Mouse (Mus musculus) embryonic facial prominence, embryonic 14.5 days (tissue): ENCODE measurements at regions not wholly inside any gene's neighbourhood (a gene's known extent, or its start where the extent isn't known, plus 50 kb on each side); places are given as distances from the start of the nearest gene placed in this dataset.

Experiments used
- ATAC-seq: fragments of 200-750 bp; cut with Nextera tagmentation; 2 replicates; pipeline ENCODE4 v1.8.0; 2017; ENCODE audit warnings: low read depth, moderate number of reproducible peaks, moderate TSS enrichment
- DNase-seq: peaks from one replicate; pipeline ENCODE4 v3.0.0-alpha.2; 2015; ENCODE audit warnings: low spot score
- H3K27ac ChIP-seq: fragments of 300-500 bp; sonication (generic); replicated peaks from 2 replicates; pipeline ENCODE4 v1.5.1; 2014; ENCODE audit warnings: low read depth, mild to moderate bottlenecking, low read length, moderate library complexity
- H3K27me3 ChIP-seq: fragments of 300-500 bp; sonication (generic); replicated peaks from 2 replicates; pipeline ENCODE4 v1.6.1; 2014; ENCODE audit warnings: low read length; ENCODE audit not compliant: control insufficient read depth, insufficient read depth
- H3K36me3 ChIP-seq: fragments of 300-500 bp; sonication (generic); 2 replicates; pipeline ENCODE4 v1.6.1; 2014; ENCODE audit warnings: low read length, mixed read lengths; ENCODE audit not compliant: control insufficient read depth, insufficient read depth
- H3K4me1 ChIP-seq: fragments of 300-500 bp; sonication (generic); 2 replicates; pipeline ENCODE4 v1.6.1; 2014; ENCODE audit warnings: antibody characterized with exemption, low read length; ENCODE audit not compliant: control insufficient read depth, insufficient read depth
- H3K4me2 ChIP-seq: fragments of 300-500 bp; sonication (generic); 2 replicates; pipeline ENCODE4 v1.6.1; 2014; ENCODE audit warnings: low read depth, mild to moderate bottlenecking, low read length, moderate library complexity, mixed read lengths
- H3K4me3 ChIP-seq: fragments of 300-500 bp; sonication (generic); 2 replicates; pipeline ENCODE4 v1.5.1; 2014; ENCODE audit warnings: low read depth, mild to moderate bottlenecking, low read length
- H3K9ac ChIP-seq: fragments of 300-500 bp; sonication (generic); 2 replicates; pipeline ENCODE4 v1.6.1; 2014; ENCODE audit warnings: low read depth, mild to moderate bottlenecking, low read length, moderate library complexity, mixed read lengths
- H3K9me3 ChIP-seq: fragments of 300-500 bp; sonication (generic); 2 replicates; pipeline ENCODE4 v1.6.1; 2016; ENCODE audit warnings: low read length; ENCODE audit not compliant: control insufficient read depth
- WGBS: fragments of 180-500 bp; shearing (Covaris S2); extraction: QIAGEN DNeasy Blood & Tissue Kit; methylation state at CpG from one replicate; pipeline ENCODE4 v1.1.7; 2014; 5-methylcytosine and 5-hydroxymethylcytosine counted together

GRCm38 (mm10) chr13:93243076-93243475 is 50.9 kb upstream of the Tent2 start:
- H3K9ac ChIP-seq = no peak overlapping the region
- DNase-seq (peak; percentile 72), ATAC-seq (peak; percentile 18; the same call in 1 of the 2 replicates)
- no peak overlapping the region for H3K4me2 ChIP-seq
- no peaks in the 10 kb centered on the region for H3K36me3 ChIP-seq
- no peak overlapping the region for H3K4me3 ChIP-seq
- H3K27ac ChIP-seq = no peak overlapping the region
- no peaks in the 10 kb centered on the region for H3K4me1 ChIP-seq
- WGBS = 76% methylated on average over 2 of the region's 2 CpGs
- no peaks in the 10 kb centered on the region for H3K27me3 ChIP-seq
- H3K9me3 ChIP-seq = no peaks in the 10 kb centered on the region

- Histone ChIP-seq H3K4me2 (no peak overlapping the region), H3K9me3 (no peaks in the 10 kb centered on the region), H3K4me1 (no peaks in the 10 kb centered on the region), H3K4me3 (no peak overlapping the region), H3K36me3 (no peaks in the 10 kb centered on the region), H3K27me3 (no peaks in the 10 kb centered on the region), H3K27ac (no peak overlapping the region), H3K9ac (no peak overlapping the region)
- ATAC-seq (no peak), DNase-seq (no peak)
- WGBS = 82% methylated on average over 4 of the region's 4 CpGs
Observed at GRCm38 (mm10) chr13:93248711-93249110, 50.7 kb upstream of the Homer1 start.
